Mouse (Mus musculus) urinary bladder, postnatal 10 days (tissue): ENCODE data around the gene Aqp12.
"Not testable (repeated sequence)": the region's sequence is repeated elsewhere in the genome, so short reads cannot be mapped to it uniquely, and the experiment has no call there.

ENCODE experiments used
- DNase-seq: peaks from one replicate; pipeline ENCODE4 v3.0.0; 2022; ENCODE audit warnings: low spot score

Gene Aqp12

DNA sequence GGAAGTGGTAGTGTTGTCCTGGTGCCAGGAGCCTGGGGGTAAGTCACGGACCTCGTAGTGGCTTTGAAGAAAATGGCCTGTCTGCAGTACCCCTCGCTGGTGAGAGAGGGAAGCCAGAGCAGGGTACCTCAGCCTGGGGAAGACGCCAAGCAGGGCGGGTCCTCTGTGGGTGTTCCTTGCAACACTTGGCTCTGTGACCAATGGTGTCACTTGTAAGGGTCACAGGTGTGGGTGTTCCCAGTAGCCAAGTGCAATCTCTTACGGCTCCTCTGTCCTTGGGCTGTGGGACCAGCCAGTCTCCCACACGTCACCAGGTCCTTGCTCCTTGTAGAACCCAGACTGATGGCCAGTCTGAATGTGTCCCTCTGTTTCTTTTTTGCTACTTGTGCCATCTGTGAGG is at the start of gene Aqp12:
Gene Aqp12 (plus strand): TSS at position 274 of the 400 bp plus-strand sequence.
- no peak for DNase-seq

DNA sequence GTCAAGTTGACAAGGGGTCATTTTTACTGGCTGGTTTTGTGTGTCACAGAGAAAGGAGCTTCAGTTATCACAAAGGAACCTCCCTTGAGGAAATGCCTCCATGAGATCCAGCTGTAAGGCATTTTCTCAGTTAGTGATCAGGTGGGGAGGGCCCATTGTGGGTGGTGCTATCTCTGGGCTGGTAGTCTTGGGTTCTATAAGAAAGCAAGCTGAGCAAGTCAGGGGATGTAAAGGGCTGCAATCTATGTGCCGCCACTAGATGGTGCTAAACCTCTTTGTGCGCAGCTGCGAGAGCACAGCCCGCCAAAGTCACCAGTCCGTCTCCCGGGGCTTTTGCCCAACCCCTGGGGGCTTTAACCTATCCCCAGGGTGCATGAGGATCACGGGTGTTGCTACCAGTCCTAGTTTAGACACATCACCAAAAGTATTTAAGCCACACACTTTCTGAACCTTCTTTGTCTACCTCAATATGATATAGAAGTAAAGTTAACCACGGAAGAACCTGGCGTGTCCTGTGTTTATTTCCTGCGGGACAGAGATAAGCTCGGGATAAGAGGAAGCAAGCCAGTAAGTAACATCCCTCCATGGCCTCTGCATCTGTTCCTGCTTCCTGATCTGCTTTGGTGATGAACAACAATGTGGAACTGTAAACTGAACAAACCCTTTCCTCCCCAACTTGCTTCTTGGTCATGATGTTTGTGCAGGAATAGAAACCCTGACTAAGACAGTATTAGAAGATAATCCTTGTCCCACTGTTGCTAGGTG is 49.4 kb upstream of the Aqp12 start:
- DNase-seq = not testable (repeated sequence)

DNA sequence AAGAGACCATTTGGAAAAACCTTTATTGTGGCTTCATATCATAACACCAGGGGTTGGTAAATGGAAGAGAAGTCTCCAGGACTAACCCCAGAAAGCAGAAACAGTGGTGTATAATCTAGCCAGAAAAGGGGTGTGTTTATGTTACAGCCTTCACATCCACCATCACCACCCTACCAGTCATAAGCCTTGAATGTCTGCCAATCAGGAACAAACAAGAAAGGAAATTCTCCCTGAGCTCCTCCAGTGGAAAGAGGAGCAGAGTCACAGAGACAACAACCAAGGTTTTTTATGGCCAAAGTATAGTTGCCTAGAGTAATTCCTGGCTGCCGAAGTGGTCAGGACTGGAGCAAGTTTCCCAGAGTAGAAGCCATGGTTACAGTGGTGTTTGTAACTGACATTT is 47.1 kb upstream of the Aqp12 start:
- no peak for DNase-seq

DNA sequence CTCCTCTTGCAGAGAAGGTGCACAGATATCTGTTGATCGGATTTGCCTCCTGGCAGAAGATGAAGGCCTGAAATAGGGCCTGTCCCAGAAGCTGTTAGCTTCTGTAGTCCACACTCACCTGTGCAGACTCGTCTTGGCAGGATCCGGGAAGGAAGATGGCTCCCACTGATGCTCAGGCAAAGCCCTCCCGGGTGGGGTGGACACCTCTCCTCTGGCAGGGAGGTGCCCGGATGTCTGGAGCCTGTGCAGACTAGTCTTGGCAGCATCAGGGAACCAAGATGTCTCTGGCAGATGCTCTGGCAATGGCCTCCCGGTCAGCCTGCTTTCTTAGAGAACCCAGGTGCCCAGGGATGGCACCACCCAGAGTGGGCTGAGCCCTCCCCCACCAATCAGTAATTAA is 35.3 kb upstream of the Aqp12 start:
- DNase-seq = not testable (repeated sequence)

DNA sequence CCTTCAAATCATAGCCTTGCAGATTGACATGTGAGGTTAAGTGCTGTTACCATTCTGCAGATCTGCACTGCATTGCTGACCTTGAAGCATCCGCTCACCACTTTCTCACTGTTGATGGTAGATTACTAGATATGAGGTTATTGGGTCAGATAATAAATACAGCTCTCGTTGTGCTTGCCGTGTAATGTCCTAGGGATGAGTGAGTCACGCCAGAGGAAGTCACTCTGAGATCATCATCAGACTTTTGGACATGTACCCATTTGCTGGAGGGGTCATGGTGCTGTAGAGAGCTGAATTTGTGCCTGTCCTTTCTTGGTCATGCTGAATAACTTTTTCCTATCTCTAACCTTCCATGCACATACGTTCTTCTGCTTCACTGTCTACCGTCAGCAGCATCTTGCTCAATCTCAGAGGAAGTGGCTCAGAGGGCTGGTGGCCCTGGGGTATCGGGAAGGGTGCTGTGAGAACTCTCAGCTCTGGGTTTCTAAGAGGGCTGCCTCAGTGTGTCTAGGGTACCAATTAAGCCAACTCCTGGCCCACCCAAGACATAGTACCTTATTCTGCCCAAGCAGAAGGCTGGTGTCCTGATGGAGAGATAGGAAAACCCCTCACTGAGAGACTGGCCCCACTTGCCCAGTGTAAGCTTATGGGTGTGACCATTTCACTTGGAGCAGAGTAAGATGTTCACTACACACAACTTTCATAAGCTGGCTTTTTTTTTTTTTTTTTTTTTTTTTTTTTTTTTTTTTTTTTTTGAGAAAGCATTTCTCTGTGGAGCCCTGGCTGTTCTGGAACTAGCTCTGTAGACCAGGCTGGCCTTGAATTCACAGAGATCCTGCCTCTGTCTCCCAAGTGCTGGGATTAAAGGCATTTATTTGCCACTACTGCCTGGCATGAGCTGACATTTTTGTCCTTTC is 34.0 kb upstream of the Aqp12 start:
- no peak for DNase-seq

DNA sequence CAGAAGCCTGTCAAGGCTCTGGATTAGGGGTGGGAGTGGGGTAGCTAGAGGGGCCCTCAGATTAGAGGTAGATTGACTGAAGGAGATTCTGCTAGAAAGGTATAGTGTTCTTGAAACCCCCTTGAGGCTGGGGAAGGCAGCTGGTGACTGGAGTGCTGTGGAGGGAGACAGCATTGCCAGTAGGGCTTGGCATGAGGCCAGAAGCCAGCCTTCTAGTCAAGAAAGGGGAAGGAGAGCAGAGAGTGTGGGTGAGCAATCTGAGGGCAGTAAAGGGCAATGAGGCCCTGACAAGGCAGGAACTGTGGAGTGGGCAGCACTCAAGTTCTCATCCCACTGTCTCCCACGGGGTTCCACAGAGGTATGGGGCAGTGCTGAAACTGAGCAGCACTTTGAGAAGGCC is 33.3 kb upstream of the Aqp12 start:
- no peak for DNase-seq

DNA sequence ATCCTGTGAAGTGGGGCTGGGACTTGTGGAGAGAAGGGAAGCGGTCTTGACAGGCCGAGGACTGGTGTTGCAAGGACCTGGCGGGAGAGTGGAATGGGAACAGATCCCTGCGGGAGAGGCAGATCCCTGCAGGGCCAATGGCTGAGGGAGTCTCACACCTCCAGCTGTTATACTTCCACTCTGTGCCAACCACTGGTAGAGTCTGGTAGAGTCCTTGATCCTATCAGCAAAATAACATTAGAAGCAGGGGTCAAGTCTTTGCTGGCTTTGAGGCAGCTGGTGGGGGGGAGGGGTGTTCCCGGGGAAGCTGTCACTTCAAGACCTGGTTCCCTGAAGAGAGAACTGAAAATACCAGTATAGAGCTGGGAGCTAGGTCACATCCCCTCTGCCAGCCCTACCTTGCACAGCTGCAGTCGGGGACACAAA is 30.0 kb upstream of the Aqp12 start:
- no peak for DNase-seq

DNA sequence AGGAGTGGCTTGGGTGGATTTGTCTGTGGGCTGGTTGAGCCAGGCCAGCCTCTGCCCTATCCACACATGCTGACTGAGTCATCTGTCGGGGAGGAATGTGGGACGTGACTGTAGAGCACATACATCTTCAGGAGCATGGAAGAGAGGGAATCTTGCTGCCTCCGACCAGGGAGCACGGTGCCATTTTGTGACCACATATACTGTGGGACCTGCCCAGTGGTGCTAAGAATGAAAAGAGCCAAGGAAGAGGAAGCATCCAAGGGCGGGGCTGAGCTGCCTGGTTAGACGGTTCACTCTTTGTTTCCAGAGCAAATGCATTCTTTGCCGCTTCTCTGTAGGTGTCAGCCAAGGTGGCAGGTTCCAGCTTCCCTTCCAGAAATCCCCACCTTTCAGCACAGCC is 27.5 kb upstream of the Aqp12 start:
- DNase-seq = no peak

DNA sequence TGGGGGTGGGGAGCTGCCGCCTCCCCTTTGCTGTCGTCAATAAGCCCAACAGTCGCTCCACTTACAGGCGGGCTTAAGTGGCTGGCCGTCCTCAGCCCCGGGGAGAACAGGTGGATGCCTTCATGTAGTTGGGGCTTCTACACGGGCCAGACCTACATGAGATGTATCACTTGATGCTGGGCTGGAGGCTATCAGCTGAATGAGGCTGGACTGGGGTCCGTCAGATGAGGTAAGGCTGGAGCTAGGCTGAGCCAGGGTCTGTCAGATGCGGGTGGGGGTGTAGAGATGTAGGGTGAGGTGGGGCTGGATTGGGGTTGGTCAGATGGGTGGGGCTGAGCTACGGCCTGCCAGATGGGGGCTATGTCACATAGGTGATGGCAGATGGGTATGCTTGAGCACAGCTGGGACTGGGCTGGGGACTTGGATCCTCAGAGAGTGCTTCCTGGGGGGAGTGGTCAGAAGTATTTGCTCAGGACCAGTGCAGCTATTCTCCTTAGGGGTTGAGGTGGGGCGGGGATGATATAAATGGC is 27.0 kb upstream of the Aqp12 start:
- DNase-seq = no peak

DNA sequence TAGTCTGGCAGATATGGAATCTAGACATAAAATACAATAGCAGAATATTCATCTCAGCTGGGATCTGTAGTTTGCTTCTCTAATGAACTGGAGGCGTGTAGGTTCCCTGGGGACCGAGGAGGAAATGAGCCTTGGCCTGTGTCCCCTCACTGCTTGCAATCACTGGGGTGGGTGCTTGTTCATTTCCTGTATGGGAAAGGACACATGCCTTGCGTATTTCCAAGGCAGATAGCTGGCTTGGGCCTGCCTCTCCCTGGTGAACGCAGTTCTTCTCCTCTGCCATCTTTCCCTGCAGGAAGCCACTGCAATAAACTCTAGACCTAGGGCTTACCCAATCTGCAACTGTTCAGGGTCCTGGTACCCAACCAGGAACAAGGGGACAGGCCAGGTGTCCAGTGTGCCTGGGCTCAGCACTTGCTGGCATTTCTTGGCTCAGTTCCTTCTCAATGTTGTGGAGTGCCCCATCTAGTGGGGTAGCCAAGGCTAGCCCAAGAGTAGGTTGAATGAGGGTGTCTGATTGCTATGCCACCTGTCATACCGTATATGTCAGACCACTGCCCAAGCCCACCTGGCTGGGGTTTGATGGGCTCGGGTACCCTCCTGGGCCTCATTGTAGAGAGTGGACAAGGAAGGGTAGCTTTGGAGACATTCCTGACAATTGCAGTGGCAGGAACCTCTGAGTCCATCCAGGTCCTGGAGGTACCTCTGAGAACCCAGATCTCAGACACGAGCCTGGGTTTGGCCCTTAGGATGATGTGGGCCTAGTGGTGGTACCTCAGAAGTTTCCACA is 24.9 kb upstream of the Aqp12 start:
- DNase-seq = no peak

DNA sequence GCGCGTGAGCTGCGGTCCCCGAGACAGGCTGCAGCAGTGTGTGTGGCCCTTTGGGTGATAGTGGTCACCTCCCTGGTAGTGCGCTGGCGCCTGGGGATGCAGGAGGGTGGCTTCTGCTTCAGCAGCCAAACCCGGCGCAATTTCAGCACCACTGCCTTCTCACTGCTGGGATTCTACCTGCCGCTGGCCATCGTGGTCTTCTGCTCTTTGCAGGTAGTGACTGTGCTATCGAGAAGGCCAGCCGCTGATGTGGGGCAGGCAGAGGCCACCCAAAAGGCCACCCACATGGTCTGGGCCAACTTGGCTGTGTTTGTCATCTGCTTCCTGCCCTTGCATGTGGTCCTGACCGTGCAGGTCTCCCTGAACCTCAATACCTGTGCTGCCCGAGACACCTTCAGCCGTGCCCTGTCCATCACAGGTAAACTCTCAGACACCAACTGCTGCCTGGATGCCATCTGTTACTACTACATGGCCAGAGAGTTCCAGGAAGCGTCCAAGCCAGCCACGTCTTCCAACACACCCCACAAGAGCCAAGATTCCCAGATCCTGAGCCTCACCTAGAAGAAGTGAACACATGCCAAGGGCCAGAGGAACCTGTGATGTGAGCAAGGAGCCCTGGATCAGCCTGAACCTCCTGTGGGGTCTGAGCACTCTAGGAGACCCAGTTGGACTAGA is 23.1 kb upstream of the Aqp12 start:
- DNase-seq = no peak

DNA sequence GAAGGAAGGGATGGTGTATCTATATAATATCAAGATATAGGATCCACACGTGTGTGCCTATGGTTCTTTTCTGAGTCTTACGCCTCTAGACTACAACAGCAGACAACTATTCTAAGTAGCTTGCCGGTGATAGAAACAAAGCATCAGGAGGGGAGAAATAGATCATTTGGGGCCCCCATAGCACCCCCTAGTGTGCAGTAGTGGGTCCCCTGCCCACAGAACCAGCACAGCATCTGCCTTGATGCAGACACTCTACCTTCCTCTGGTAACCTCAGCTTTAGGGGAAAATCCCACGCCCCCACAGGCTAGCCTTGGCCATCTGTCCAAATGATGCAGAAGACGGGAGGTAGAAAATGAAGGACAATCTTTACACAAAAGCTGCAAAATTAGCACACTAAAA is 21.1 kb upstream of the Aqp12 start:
- DNase-seq = no peak

DNA sequence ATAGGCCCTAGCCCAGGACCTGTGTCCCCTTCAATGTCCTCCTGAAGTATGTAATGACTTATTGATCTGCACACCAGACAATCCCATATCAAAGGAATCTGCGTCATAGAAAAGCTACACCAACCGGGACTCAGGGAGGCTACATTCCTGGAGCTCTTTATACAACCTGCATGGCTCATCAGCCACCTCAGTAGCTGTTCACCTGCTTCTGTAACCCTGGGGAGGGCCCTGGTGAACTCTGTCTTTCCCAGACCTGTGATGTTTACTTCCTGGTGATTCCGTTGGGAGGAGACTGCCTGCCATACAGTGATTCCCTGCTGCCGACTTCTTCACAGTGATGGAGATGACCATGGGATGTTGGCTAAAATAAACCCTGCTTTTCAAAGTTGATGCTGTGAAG is 17.2 kb upstream of the Aqp12 start:
- DNase-seq = no peak

DNA sequence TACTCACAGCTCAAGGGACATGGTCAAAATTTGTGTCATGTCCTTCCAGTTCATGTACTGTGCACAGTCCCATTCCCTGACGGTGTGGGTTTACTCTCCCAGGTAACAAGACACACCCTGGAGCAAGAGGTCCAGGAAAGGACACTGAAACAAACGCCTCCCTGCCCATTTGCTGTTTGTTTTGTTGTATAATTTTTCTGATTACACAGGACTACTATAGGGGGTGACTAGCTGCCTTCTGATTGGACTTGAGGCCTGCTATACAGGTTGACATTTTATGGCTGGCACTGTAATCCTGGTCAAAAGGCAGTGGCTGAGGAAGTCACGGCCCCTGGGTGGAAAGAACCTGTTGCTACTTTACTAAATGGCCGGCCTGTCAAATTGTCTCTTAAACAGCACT is 16.2 kb upstream of the Aqp12 start:
- DNase-seq = no peak

DNA sequence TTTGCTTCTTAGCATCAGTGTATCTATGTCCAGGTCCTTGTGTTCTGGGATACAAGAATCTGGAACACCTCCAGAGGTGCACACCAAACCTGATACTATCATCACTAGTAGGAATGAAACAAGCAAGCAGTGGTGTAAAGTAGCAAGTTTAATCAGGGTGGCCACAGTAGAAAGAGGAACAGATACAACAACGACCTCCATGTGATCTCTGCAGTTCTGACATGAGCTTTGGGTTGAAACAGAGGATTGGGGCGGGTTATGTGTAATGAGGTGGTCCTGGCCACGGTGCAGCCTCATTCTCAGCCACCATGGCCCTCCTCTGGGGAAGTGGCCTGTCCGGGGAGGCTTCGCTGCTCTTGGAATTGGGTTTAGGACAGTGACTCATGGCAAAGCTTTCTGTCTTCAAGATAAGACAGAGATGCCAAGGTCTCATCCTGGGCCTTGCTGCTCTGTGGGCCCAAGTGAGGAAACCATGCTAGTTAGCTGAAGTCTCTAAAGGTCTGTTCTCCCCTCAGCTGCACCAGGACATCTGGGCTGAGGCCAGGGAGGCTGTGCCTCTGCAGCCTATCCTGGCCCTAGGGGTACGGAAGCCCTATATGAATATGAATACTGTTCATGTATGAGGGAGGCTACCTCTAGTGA is 13.8 kb upstream of the Aqp12 start:
- peak; percentile 4 for DNase-seq

DNA sequence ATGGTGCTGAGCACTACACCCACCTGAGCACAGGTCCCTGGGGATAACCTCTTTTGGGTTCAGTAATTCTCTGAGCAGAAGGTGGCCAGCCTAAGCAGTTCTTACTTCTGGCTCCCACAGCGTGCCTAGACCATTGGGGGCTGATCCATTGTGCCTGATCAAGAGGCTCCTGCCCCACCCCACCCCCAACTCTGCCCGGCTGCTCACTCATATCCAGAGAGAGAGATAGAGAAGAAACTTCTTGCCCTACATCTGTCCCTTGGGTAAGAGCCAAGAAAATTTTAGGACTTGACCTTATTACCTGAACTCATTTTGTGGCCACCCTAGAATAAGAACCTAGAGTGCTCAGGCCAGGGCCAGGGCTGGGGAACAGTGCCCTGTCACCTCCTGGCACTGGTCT is 13.3 kb upstream of the Aqp12 start:
- DNase-seq = no peak

DNA sequence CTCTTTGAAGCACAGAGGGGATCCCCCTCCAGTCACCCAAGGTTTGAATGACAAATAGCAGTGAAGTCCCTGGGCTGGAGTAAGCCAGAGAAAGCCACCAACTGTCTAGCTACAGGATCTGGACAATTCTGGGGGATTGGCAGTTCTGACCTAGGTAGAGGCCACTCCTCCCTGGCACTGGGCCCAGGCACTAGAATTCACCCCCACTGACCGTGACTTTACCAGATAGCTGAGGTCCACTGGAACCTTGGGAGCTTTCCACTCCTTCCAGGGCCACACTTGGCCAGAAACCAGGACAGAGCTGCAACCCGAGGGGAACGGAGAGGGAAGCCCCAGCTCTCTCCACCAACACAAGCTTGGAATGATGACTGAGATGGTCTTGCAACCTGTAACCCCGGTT is 3.1 kb downstream of the Aqp12 start:
- no peak for DNase-seq

DNA sequence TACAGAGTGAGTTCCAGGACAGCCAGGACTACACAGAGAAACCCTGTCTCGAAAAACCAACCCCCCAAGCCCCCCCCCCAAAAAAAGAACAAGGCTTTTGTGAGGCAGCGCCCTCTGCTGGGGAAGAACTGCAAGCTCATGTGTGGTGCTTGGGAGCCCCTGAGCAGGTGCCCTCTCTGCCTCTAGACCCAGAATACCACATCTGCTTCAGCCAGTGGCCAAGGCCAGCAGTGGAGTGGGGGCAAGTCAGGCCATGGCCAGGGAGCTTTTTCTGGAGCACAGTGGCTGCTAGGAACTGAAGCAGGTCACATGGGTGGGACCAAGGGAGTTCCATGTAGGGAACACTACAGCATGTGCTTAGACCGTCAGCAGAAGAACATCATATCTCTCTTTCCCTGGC is 4.6 kb downstream of the Aqp12 start:
- DNase-seq = no peak

DNA sequence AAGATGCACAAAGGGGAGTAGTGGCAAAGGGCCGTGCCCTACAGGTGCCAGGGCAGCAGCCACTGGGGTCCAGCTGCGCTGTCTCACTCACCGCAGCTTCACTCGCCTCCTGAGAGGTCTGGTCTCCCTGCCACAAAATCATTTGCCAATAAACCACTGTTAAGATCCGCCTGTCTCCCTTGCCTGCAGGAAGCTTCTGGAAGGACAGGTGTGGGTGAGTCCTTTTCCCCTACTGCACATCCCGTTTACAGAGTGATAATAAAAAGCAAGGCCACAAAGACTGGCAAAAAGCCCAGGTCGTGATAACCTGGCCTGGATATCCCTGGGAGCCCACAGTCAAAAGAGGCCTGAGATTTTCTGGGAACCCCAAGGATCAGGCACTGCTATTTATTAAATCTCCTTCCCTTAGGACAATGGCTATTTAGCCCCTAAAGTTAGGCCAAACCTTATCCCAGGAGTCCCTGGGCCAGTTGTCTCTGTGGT is 6.0 kb downstream of the Aqp12 start:
- no peak for DNase-seq

DNA sequence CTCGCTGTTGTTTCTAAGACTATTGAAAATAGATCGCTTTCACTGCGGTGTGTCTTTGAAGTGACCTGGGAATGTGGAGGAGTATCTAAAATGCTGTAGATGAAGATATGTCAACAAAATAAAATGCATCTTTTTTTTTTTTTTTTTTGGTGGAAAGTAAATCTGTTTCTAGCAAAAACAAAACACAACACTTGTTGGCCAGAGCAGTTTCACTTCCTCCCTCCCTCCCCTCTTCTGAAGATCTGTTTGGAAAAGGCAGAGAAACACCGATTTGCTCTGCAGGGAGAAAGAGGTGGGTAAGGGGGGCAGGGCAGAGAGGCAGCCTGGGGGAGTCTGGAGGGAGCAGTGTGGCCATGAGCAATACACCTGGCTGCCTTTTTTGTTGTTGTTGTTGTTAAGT is 7.2 kb downstream of the Aqp12 start:
- DNase-seq = no peak

DNA sequence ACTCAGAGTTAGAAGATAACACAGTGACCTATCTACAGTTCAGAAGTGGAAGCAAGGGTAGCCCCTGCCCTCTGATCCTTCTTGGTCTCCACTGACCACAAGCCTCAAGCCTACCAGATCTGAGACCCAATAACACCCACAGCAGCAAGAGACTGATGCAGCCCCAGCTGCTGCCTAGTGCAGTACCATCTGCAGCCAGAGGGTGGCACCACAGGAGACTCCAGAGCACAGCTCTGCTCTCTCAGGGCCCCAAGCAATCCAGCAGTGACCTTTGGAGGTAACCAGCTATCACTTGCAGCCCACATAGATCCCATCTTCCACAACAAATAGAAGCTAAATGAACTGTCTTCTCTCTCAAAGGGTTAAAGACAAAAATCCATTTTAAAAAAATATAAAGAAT is 8.3 kb downstream of the Aqp12 start:
- peak; percentile 33 for DNase-seq
